Mouse (Mus musculus) midbrain, embryonic 11.5 days (tissue): ENCODE results near the gene 4930415O20Rik. TPM values are rescaled to one million over a fixed set of nuclear protein-coding genes. Genes with fewer than 3 reads are reported as not detected.

Experiments
- ATAC-seq: fragments of 200-750 bp; cut with Nextera tagmentation; 2 replicates; pipeline ENCODE4 v1.8.0; 2017; ENCODE audit warnings: moderate TSS enrichment, moderate library complexity; ENCODE audit not compliant: low FRiP score
- DNase-seq: peaks from one replicate; pipeline ENCODE4 v3.0.0; 2015; ENCODE audit warnings: low spot score; ENCODE audit errors: missing footprints
- H3K27ac ChIP-seq: fragments of 300-500 bp; sonication (generic); 2 replicates; pipeline ENCODE4 v1.5.1; 2014; ENCODE audit warnings: low read depth, low read length
- H3K27me3 ChIP-seq: fragments of 300-500 bp; sonication (generic); 2 replicates; pipeline ENCODE4 v1.6.1; 2014; ENCODE audit warnings: mild to moderate bottlenecking, low read length, moderate library complexity, mixed read lengths; ENCODE audit not compliant: control insufficient read depth, insufficient read depth
- H3K36me3 ChIP-seq: fragments of 300-500 bp; sonication (generic); 2 replicates; pipeline ENCODE4 v1.6.1; 2014; ENCODE audit warnings: mild to moderate bottlenecking, low read length, moderate library complexity, mixed read lengths; ENCODE audit not compliant: control insufficient read depth, insufficient read depth
- H3K4me1 ChIP-seq: fragments of 300-500 bp; sonication (generic); 2 replicates; pipeline ENCODE4 v1.6.1; 2014; ENCODE audit warnings: low read length; ENCODE audit not compliant: control insufficient read depth, insufficient read depth
- H3K4me2 ChIP-seq: fragments of 300-500 bp; sonication (generic); 2 replicates; pipeline ENCODE4 v1.6.1; 2014; ENCODE audit warnings: mild to moderate bottlenecking, moderate library complexity
- H3K4me3 ChIP-seq: fragments of 300-500 bp; sonication (generic); 2 replicates; pipeline ENCODE4 v1.5.1; 2014; ENCODE audit warnings: low read depth, low read length
- H3K9ac ChIP-seq: fragments of 300-500 bp; sonication (generic); 2 replicates; pipeline ENCODE4 v1.6.1; 2014; ENCODE audit warnings: low read length
- H3K9me3 ChIP-seq: fragments of 300-500 bp; sonication (generic); 2 replicates; pipeline ENCODE4 v1.6.1; 2016; ENCODE audit warnings: low read length; ENCODE audit not compliant: control insufficient read depth
- WGBS: fragments of 180-500 bp; shearing (Covaris S2); extraction: QIAGEN DNeasy Blood & Tissue Kit; methylation state at CpG from one replicate; pipeline ENCODE4 v1.1.7; 2014; 5-methylcytosine and 5-hydroxymethylcytosine counted together
- polyA plus RNA-seq: library from polyadenylated mRNA; unstranded; fragments of >200 nt; fragmentation: Nextera tagmentation; extraction: Ambion mirVana; gene quantifications from 2 replicates; pipeline ENCODE4 v1.2.1, GENCODE M21; 2014

Gene 4930415O20Rik
- polyA plus RNA-seq, 1 experiment from 2014 or later = 0.44 TPM

GRCm38 (mm10) chr15:98607557-98607956, 36.8 kb downstream of the 4930415O20Rik start:
- H3K4me1 ChIP-seq = peaks cover 26% of the 10 kb centered on the region
- DNase-seq (no peak), ATAC-seq (no peak)
- H3K4me2 ChIP-seq = peak overlapping the region; percentile 95
- 0 out of 2 replicates have a peak overlapping the region, but pooled peaks have one; percentile 92 for H3K9ac ChIP-seq
- no peaks in the 10 kb centered on the region; the same call in 1 of the 2 replicates for H3K27me3 ChIP-seq
- no peaks in the 10 kb centered on the region for H3K9me3 ChIP-seq
- no peak overlapping the region for H3K27ac ChIP-seq
- WGBS = 60% methylated on average over 4 of the region's 4 CpGs
- H3K4me3 ChIP-seq = peak overlapping the region; percentile 85
- H3K36me3 ChIP-seq = peaks cover 5% of the 10 kb centered on the region

GRCm38 (mm10) chr15:98608058-98608783, 37.4 kb downstream of the 4930415O20Rik start:
- peaks cover 5% of the 10 kb centered on the region for H3K36me3 ChIP-seq
- no peak overlapping the region for H3K27ac ChIP-seq
- 19% methylated on average over 9 of the region's 10 CpGs for WGBS
- H3K4me3 ChIP-seq = peak overlapping the region; percentile 85
- peaks cover 26% of the 10 kb centered on the region for H3K4me1 ChIP-seq
- peak overlapping the region; percentile 92 for H3K9ac ChIP-seq
- ATAC-seq (peak; percentile 0; the same call in 1 of the 2 replicates), DNase-seq (no peak)
- H3K9me3 ChIP-seq = no peaks in the 10 kb centered on the region
- peak overlapping the region; percentile 95 for H3K4me2 ChIP-seq
- no peaks in the 10 kb centered on the region; the same call in 1 of the 2 replicates for H3K27me3 ChIP-seq

- ATAC-seq (peak; percentile 56), DNase-seq (peak; percentile 92)
- peaks cover 26% of the 10 kb centered on the region for H3K4me1 ChIP-seq
- H3K4me2 ChIP-seq = peak overlapping the region; percentile 95
- peak overlapping the region; percentile 85 for H3K4me3 ChIP-seq
- H3K27ac ChIP-seq = peak overlapping the region; percentile 58
- no peaks in the 10 kb centered on the region for H3K9me3 ChIP-seq
- WGBS = 2% methylated on average over 6 of the region's 26 CpGs
- no peaks in the 10 kb centered on the region; the same call in 1 of the 2 replicates for H3K27me3 ChIP-seq
- H3K9ac ChIP-seq = peak overlapping the region; percentile 92
- H3K36me3 ChIP-seq = peaks cover 4% of the 10 kb centered on the region
Measured at GRCm38 (mm10) chr15:98608784-98609250, 38.0 kb downstream of the 4930415O20Rik start.

GRCm38 (mm10) chr15:98609331-98610130, 38.7 kb downstream of the 4930415O20Rik start, which contains the start of gene Adcy6:
TSS of gene Adcy6 (minus strand) at chr15:98610076.
- Histone ChIP-seq H3K27me3 (no peaks in the 10 kb centered on the region; the same call in 1 of the 2 replicates), H3K4me1 (peaks cover 26% of the 10 kb centered on the region), H3K36me3 (no peaks in the 10 kb centered on the region), H3K4me2 (peak within 1 kb of the TSS; percentile 95), H3K4me3 (peak within 1 kb of the TSS; percentile 85), H3K9me3 (no peaks in the 10 kb centered on the region), H3K27ac (peak within 1 kb of the TSS; percentile 58), H3K9ac (peak within 1 kb of the TSS; percentile 92)
- DNase-seq (peak; percentile 97), ATAC-seq (peak; percentile 89)
- 1% methylated on average over 57 of the region's 75 CpGs for WGBS

GRCm38 (mm10) chr15:98610131-98610633, 39.4 kb downstream of the 4930415O20Rik start:
- H3K27me3 ChIP-seq = no peaks in the 10 kb centered on the region; the same call in 1 of the 2 replicates
- H3K4me2 ChIP-seq = peak overlapping the region; percentile 95
- WGBS = 2% methylated on average over 12 of the region's 12 CpGs
- H3K4me1 ChIP-seq = peaks cover 26% of the 10 kb centered on the region
- H3K9me3 ChIP-seq = no peaks in the 10 kb centered on the region
- no peak for ATAC-seq
- peak; percentile 93 for DNase-seq
- no peaks in the 10 kb centered on the region for H3K36me3 ChIP-seq
- H3K27ac ChIP-seq = no peak overlapping the region
- peak overlapping the region; percentile 92 for H3K9ac ChIP-seq
- H3K4me3 ChIP-seq = peak overlapping the region; percentile 85

DNA sequence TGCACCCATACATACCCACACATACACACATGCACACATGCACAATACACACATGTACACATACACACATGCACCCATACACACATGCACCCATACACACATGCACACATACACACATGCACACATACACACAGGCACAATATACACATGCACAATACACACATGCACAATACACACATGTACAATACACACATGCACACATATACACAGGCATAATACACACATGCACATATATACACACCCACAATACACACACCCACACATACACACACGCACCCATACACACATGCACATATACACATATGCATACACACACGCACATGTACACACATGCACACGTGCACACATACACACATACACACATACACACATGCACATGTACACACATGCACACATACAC, 41.4 kb downstream of the 4930415O20Rik start:
- 95% methylated on average over 3 of the region's 3 CpGs for WGBS
- DNase-seq (no peak), ATAC-seq (no peak)
- H3K36me3 ChIP-seq = no peaks in the 10 kb centered on the region
- H3K9ac ChIP-seq = no peak overlapping the region
- no peak overlapping the region for H3K4me3 ChIP-seq
- peaks cover 20% of the 10 kb centered on the region for H3K4me1 ChIP-seq
- no peaks in the 10 kb centered on the region for H3K9me3 ChIP-seq
- no peak overlapping the region for H3K27ac ChIP-seq
- no peaks in the 10 kb centered on the region; the same call in 1 of the 2 replicates for H3K27me3 ChIP-seq
- H3K4me2 ChIP-seq = no peak overlapping the region

- Histone ChIP-seq H3K4me2 (no peak overlapping the region), H3K4me1 (peaks cover 6% of the 10 kb centered on the region; the same call in 1 of the 2 replicates), H3K27me3 (no peaks in the 10 kb centered on the region; the same call in 1 of the 2 replicates), H3K4me3 (no peak overlapping the region), H3K36me3 (no peaks in the 10 kb centered on the region), H3K9me3 (no peaks in the 10 kb centered on the region), H3K9ac (no peak overlapping the region), H3K27ac (no peak overlapping the region)
- DNase-seq = no peak
- 72% methylated on average over 9 of the region's 9 CpGs for WGBS
- ATAC-seq = no peak
Measured at GRCm38 (mm10) chr15:98614551-98614950, 43.7 kb downstream of the 4930415O20Rik start.

- ATAC-seq = no peak
- Histone ChIP-seq H3K4me1 (peaks cover 2% of the 10 kb centered on the region; the same call in 1 of the 2 replicates), H3K4me3 (no peak overlapping the region), H3K27ac (no peak overlapping the region), H3K9ac (no peak overlapping the region), H3K27me3 (no peaks in the 10 kb centered on the region; the same call in 1 of the 2 replicates), H3K36me3 (no peaks in the 10 kb centered on the region), H3K9me3 (no peaks in the 10 kb centered on the region), H3K4me2 (no peak overlapping the region)
- DNase-seq = peak; percentile 78
- WGBS = 46% methylated on average over 6 of the region's 6 CpGs
Measured at GRCm38 (mm10) chr15:98614971-98615370, 44.2 kb downstream of the 4930415O20Rik start.
